Mouse (Mus musculus) A20 (cell line): Measurements from ENCODE around the gene Tgfbr3.
"Not testable (repeated sequence)": the region's sequence is repeated elsewhere in the genome, so short reads cannot be mapped to it uniquely, and the experiment has no call there.

Experiments used
- DNase-seq: peaks from one replicate; pipeline ENCODE4 v3.0.0-alpha.2; 2011; ENCODE audit warnings: low read depth, low spot score

The Tgfbr3 gene

GRCm38 (mm10) chr5:107279263-107279662 is 10.2 kb downstream of the Tgfbr3 start:
- DNase-seq, result no peak

GRCm38 (mm10) chr5:107276186-107276585 is 13.2 kb downstream of the Tgfbr3 start:
- DNase-seq, result no peak

- DNase-seq, result no peak
These were observed 17.0 kb downstream of the Tgfbr3 start for GRCm38 (mm10) chr5:107272252-107273028.

GRCm38 (mm10) chr5:107269006-107269328 is 20.5 kb downstream of the Tgfbr3 start:
- no peak for DNase-seq

GRCm38 (mm10) chr5:107268121-107269005 is 21.1 kb downstream of the Tgfbr3 start:
- DNase-seq, result no peak

GRCm38 (mm10) chr5:107266566-107266965 is 22.9 kb downstream of the Tgfbr3 start:
- no peak for DNase-seq

- no peak for DNase-seq
These were observed 24.7 kb downstream of the Tgfbr3 start for GRCm38 (mm10) chr5:107264426-107265360.

GRCm38 (mm10) chr5:107263836-107264235 is 25.6 kb downstream of the Tgfbr3 start:
- DNase-seq, result no peak

GRCm38 (mm10) chr5:107261930-107262329 is 27.5 kb downstream of the Tgfbr3 start:
- no peak for DNase-seq

- DNase-seq, result no peak
These were observed 28.5 kb downstream of the Tgfbr3 start for GRCm38 (mm10) chr5:107260708-107261495.

GRCm38 (mm10) chr5:107259487-107260040 is 29.9 kb downstream of the Tgfbr3 start:
- no peak for DNase-seq

- no peak for DNase-seq
These were observed 36.0 kb downstream of the Tgfbr3 start for GRCm38 (mm10) chr5:107253395-107253794.

- DNase-seq, result no peak
These were observed 37.0 kb downstream of the Tgfbr3 start for GRCm38 (mm10) chr5:107252435-107252834.

- DNase-seq, result no peak
These were observed 37.6 kb downstream of the Tgfbr3 start for GRCm38 (mm10) chr5:107251751-107252305.

- DNase-seq, result no peak
These were observed 38.7 kb downstream of the Tgfbr3 start for GRCm38 (mm10) chr5:107250548-107251272.

GRCm38 (mm10) chr5:107248732-107249131 is 40.7 kb downstream of the Tgfbr3 start:
- no peak for DNase-seq

GRCm38 (mm10) chr5:107248302-107248701 is 41.1 kb downstream of the Tgfbr3 start:
- DNase-seq, result not testable (repeated sequence)

GRCm38 (mm10) chr5:107247786-107248185 is 41.6 kb downstream of the Tgfbr3 start:
- DNase-seq, result no peak

GRCm38 (mm10) chr5:107243445-107243844 is 46.0 kb downstream of the Tgfbr3 start:
- DNase-seq, result no peak

GRCm38 (mm10) chr5:107242993-107243392 is 46.4 kb downstream of the Tgfbr3 start:
- DNase-seq, result no peak
